Mouse (Mus musculus): ENCODE measurements around the gene Duxf3.
"Not testable (repeated sequence)": the region's sequence is repeated elsewhere in the genome, so short reads cannot be mapped to it uniquely, and the experiment has no call there.

The Duxf3 gene

DNA sequence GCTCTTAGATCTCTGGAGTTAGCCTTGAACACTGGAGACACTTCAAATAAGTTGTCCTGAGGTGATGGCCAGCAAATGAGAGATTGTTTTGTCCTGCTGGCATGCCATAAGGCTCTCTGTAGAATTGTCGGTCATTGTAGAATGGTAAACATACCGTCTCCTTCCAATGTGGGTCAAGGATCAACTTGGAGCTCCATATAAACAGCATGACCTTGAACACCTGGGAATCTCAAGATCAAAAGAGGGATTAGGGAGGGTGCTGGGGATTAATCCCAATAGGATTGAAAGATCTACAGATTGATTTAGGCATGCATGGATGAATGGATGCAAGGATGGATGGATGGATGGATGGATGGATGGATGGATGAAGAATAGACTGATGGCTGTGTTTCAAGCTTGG, 10.9 kb downstream of the Duxf3 start:
- DNase-seq: not testable (repeated sequence)

- DNase-seq: no peak
Observed at GRCm38 (mm10) chr10:58220726-58221125, 11.7 kb downstream of the Duxf3 start.

DNA sequence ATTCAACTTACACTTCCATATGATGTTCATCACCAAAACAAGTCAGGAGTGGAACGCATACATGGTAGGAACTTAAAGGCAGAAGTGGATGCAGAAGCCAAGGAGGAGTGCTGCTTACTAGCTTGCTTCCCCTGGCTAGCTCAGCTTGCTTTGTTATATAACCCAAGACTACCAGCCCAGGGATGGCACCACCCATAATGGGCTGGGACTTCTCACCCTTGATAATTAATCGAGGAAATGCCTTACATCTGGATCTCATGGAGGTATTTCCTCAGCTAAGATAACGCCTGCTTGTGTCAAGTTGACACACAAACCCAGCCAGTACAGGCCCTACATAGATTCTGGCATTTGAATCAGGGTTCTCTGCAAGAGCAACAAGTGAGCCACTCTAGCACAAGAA, 15.1 kb downstream of the Duxf3 start:
- no peak for DNase-seq

GRCm38 (mm10) chr10:58215353-58215752, 17.1 kb downstream of the Duxf3 start:
- no peak for DNase-seq

DNA sequence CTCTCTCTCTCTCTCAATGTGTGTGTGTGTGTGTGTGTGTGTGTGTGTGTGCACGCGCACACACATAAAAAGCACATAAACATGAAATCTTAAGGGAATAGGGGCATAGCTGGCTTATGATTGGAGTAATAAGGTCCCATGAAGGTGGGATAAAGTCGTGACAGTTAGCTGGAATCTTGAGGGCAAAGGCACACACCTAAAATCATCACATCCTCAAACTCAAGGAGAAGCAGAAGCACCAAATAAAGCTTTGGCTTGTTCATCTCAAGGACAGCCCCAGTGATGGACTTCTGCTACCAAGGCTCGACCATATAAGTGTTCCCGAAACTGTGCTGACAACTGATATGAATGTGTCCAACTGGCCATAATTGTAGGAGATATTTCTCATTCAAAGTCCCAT, 17.5 kb downstream of the Duxf3 start:
- no peak for DNase-seq

GRCm38 (mm10) chr10:58214497-58214896, 18.0 kb downstream of the Duxf3 start:
- no peak for DNase-seq

- no peak for DNase-seq
Observed at GRCm38 (mm10) chr10:58212230-58212629, 20.2 kb downstream of the Duxf3 start.

GRCm38 (mm10) chr10:58211213-58211612, 21.3 kb downstream of the Duxf3 start:
- DNase-seq: no peak

DNA sequence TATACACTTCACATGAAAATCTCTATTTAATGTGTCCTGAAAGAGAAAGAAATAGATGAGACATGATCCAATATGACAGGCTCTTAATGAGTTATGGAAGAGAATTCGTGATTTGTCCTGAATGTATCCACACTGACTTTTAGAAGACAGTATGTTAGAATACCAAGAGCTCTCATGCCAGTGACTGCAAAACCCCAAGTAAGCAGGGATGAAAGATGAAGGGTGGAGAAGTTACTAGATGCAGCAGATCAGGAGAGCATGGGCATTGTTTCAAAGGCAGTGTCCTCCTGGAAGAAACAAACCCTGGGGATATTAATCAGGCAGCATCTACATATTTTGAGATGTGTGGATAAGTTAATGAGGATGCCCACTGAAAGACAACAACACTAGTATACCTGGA, 22.0 kb downstream of the Duxf3 start:
- no peak for DNase-seq

DNA sequence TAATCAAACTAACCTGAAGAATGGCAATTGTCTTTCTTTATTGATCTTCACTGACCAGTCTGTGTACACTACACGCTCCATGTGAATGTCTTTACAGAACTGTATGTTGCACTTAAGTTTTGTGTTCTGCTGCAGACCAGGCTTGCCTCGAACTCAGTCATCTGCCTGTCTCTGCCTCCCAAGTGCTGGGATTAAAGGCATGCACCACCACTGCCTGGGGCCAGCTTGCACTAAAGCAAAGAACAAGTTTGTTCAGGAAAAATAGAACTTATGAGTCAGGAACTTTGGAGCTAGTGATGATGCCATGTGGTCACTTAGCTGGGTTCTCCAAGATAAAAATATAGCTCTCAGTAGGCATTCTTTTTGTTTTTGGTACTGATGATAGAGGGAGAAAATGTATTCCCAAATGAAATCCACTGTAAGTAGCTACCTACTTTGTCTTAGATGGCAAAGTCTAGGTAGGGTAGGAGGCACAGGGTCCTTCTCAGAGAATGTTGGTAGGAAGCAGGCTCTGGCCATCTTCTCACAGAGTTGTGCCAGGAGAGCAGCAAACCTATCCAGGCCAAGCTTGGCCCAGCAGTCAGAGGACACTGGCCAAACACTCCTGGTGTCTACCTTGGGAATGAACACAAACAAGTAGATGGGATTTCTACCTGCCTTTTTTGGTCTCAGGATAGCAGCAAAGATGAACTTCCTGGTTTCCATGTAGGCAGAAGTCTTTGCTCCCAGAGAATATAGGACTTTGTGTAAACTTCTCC, 22.6 kb downstream of the Duxf3 start:
- no peak for DNase-seq

- no peak for DNase-seq
Observed at GRCm38 (mm10) chr10:58206639-58207404, 25.7 kb downstream of the Duxf3 start.

DNA sequence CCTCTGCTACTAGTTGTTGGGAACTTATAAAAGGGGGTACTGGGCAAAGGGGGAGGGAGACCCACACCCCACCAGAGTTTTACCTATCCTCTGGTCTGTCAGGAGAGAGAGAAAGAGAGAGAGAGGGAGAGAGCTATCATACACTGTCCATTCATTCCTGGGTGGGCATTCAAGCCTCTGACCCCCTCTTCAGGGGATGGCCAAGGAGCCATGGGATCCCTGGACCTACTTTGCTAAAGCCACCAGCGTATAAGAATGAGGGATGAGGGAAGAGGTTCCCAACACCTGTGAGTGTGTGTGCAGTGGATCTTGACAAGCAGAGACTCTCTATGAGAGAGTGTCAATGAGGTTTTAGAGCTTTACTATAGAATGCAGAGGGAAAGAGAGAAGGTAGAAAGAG, 26.5 kb downstream of the Duxf3 start:
- no peak for DNase-seq
